Mouse (Mus musculus): Measurements from ENCODE around the gene Fbxo10. TPM values are rescaled to one million over a fixed set of nuclear protein-coding genes. Genes with fewer than 3 reads are reported as not detected.
"Not testable (repeated sequence)": the region's sequence is repeated elsewhere in the genome, so short reads cannot be mapped to it uniquely, and the experiment has no call there.

Gene Fbxo10
- polyA plus RNA-seq, 1 experiment from 2014 or later, result 3.6 TPM

GRCm38 (mm10) chr4:45084895-45085290 lies 489 bp upstream of the Fbxo10 start:
- H3K9me3 ChIP-seq (replicated peaks; ENCODE audit: control insufficient read depth, low read length), result no peaks in the 10 kb centered on the region
- H3K27me3 ChIP-seq (ENCODE audit: control insufficient read depth, insufficient read depth, low read depth, low read length), result no peaks in the 10 kb centered on the region
- H3K4me1 ChIP-seq (ENCODE audit: control insufficient read depth, low read depth, low read length), result peaks cover 25% of the 10 kb centered on the region
- 53% methylated on average over 8 of the region's 8 CpGs for WGBS (ENCODE audit: insufficient replicate concordance)
- no peak for ATAC-seq (ENCODE audit: low read depth)
- H3K4me3 ChIP-seq (ENCODE audit: low read depth, low read length), result peak overlapping the region; percentile 95
- H3K36me3 ChIP-seq (ENCODE audit: control insufficient read depth, insufficient read depth), result no peaks in the 10 kb centered on the region
- H3K9ac ChIP-seq (ENCODE audit: low read depth, low read length), result peak overlapping the region; percentile 48; the same call in 1 of the 2 replicates
- peak overlapping the region; percentile 48; the same call in 1 of the 2 replicates for H3K27ac ChIP-seq (ENCODE audit: low read length)
- peak overlapping the region; percentile 100 for H3K4me2 ChIP-seq (ENCODE audit: low read depth, low read length)

- H3K9ac ChIP-seq (ENCODE audit: low read depth, low read length), result peak overlapping the region; percentile 94
Measured at GRCm38 (mm10) chr4:45083487-45083886, 917 bp downstream of the Fbxo10 start.

GRCm38 (mm10) chr4:45082951-45083350 lies 1.5 kb downstream of the Fbxo10 start:
- no peak for ATAC-seq (ENCODE audit: low read depth)
- H3K9ac ChIP-seq (ENCODE audit: low read depth, low read length), result no peak overlapping the region
- H3K9me3 ChIP-seq (replicated peaks; ENCODE audit: control insufficient read depth, low read length), result 0 out of 2 replicates have a peak, but pooled peaks cover under 1% of the 10 kb centered on the region
- H3K27ac ChIP-seq (ENCODE audit: low read length), result no peak overlapping the region
- no peaks in the 10 kb centered on the region for H3K27me3 ChIP-seq (ENCODE audit: control insufficient read depth, insufficient read depth, low read depth, low read length)
- H3K4me1 ChIP-seq (ENCODE audit: control insufficient read depth, low read depth, low read length), result peaks cover 25% of the 10 kb centered on the region
- peak overlapping the region; percentile 95 for H3K4me3 ChIP-seq (ENCODE audit: low read depth, low read length)
- H3K4me2 ChIP-seq (ENCODE audit: low read depth, low read length), result peak overlapping the region; percentile 100
- H3K36me3 ChIP-seq (ENCODE audit: control insufficient read depth, insufficient read depth), result no peaks in the 10 kb centered on the region
- 71% methylated on average over 9 of the region's 9 CpGs for WGBS (ENCODE audit: insufficient replicate concordance)

More at GRCm38 (mm10) chr4:45083487-45083886, 917 bp downstream of the Fbxo10 start:
- Histone ChIP-seq H3K27me3 (ENCODE audit: control insufficient read depth, insufficient read depth, low read depth, low read length) (no peaks in the 10 kb centered on the region), H3K4me1 (ENCODE audit: control insufficient read depth, low read depth, low read length) (peaks cover 25% of the 10 kb centered on the region), H3K36me3 (ENCODE audit: control insufficient read depth, insufficient read depth) (no peaks in the 10 kb centered on the region), H3K9me3 (replicated peaks; ENCODE audit: control insufficient read depth, low read length) (no peaks in the 10 kb centered on the region), H3K27ac (ENCODE audit: low read length) (no peak overlapping the region), H3K4me3 (ENCODE audit: low read depth, low read length) (peak overlapping the region; percentile 95), H3K4me2 (ENCODE audit: low read depth, low read length) (peak overlapping the region; percentile 100)
- no peak for ATAC-seq (ENCODE audit: low read depth)
- WGBS (ENCODE audit: insufficient replicate concordance), result 7% methylated on average over 8 of the region's 8 CpGs

- not testable (repeated sequence) for H3K27me3 ChIP-seq (ENCODE audit: control insufficient read depth, insufficient read depth, low read depth, low read length); H3K4me2 ChIP-seq (ENCODE audit: low read depth, low read length)
Measured at GRCm38 (mm10) chr4:45081041-45081440, 3.4 kb downstream of the Fbxo10 start.

GRCm38 (mm10) chr4:45073544-45073943 lies 10.9 kb downstream of the Fbxo10 start:
- Histone ChIP-seq H3K27ac (ENCODE audit: low read length) (peak overlapping the region; percentile 13), H3K4me2 (ENCODE audit: low read depth, low read length) (no peak overlapping the region), H3K9ac (ENCODE audit: low read depth, low read length) (no peak overlapping the region), H3K27me3 (ENCODE audit: control insufficient read depth, insufficient read depth, low read depth, low read length) (no peaks in the 10 kb centered on the region), H3K36me3 (ENCODE audit: control insufficient read depth, insufficient read depth) (no peaks in the 10 kb centered on the region), H3K4me1 (ENCODE audit: control insufficient read depth, low read depth, low read length) (peaks cover 35% of the 10 kb centered on the region), H3K4me3 (ENCODE audit: low read depth, low read length) (no peak overlapping the region), H3K9me3 (replicated peaks; ENCODE audit: control insufficient read depth, low read length) (0 out of 2 replicates have a peak, but pooled peaks cover 2% of the 10 kb centered on the region)
- peak; percentile 79 for ATAC-seq (ENCODE audit: low read depth)
- 26% methylated on average over 6 of the region's 6 CpGs for WGBS (ENCODE audit: insufficient replicate concordance)

More at GRCm38 (mm10) chr4:45081041-45081440, 3.4 kb downstream of the Fbxo10 start:
- not testable (repeated sequence) for H3K9ac ChIP-seq (ENCODE audit: low read depth, low read length); H3K27ac ChIP-seq (ENCODE audit: low read length); H3K9me3 ChIP-seq (replicated peaks; ENCODE audit: control insufficient read depth, low read length); H3K4me3 ChIP-seq (ENCODE audit: low read depth, low read length); ATAC-seq (ENCODE audit: low read depth); H3K36me3 ChIP-seq (ENCODE audit: control insufficient read depth, insufficient read depth)
- peaks cover 17% of the 10 kb centered on the region for H3K4me1 ChIP-seq (ENCODE audit: control insufficient read depth, low read depth, low read length)
- 66% methylated on average over 4 of the region's 4 CpGs for WGBS (ENCODE audit: insufficient replicate concordance)

GRCm38 (mm10) chr4:45072261-45072973 lies 12.0 kb downstream of the Fbxo10 start:
- no peaks in the 10 kb centered on the region for H3K9me3 ChIP-seq (replicated peaks; ENCODE audit: control insufficient read depth, low read length)
- no peak overlapping the region for H3K4me3 ChIP-seq (ENCODE audit: low read depth, low read length)
- 74% methylated on average over 15 of the region's 15 CpGs for WGBS (ENCODE audit: insufficient replicate concordance)
- H3K27ac ChIP-seq (ENCODE audit: low read length), result no peak overlapping the region
- no peaks in the 10 kb centered on the region for H3K27me3 ChIP-seq (ENCODE audit: control insufficient read depth, insufficient read depth, low read depth, low read length)
- ATAC-seq (ENCODE audit: low read depth), result no peak
- no peak overlapping the region for H3K9ac ChIP-seq (ENCODE audit: low read depth, low read length)
- H3K36me3 ChIP-seq (ENCODE audit: control insufficient read depth, insufficient read depth), result no peaks in the 10 kb centered on the region
- H3K4me2 ChIP-seq (ENCODE audit: low read depth, low read length), result no peak overlapping the region
- peaks cover 35% of the 10 kb centered on the region for H3K4me1 ChIP-seq (ENCODE audit: control insufficient read depth, low read depth, low read length)

- H3K4me2 ChIP-seq (ENCODE audit: low read depth, low read length), result no peak overlapping the region
- WGBS (ENCODE audit: insufficient replicate concordance), result 62% methylated on average over 4 of the region's 4 CpGs
- ATAC-seq (ENCODE audit: low read depth), result no peak
Measured at GRCm38 (mm10) chr4:45067742-45068141, 16.7 kb downstream of the Fbxo10 start.

GRCm38 (mm10) chr4:45066036-45066730 lies 18.2 kb downstream of the Fbxo10 start:
- H3K27me3 ChIP-seq (ENCODE audit: control insufficient read depth, insufficient read depth, low read depth, low read length), result no peaks in the 10 kb centered on the region
- no peak overlapping the region for H3K4me3 ChIP-seq (ENCODE audit: low read depth, low read length)
- no peak overlapping the region for H3K27ac ChIP-seq (ENCODE audit: low read length)
- WGBS (ENCODE audit: insufficient replicate concordance), result 27% methylated on average over 2 of the region's 2 CpGs
- H3K9me3 ChIP-seq (replicated peaks; ENCODE audit: control insufficient read depth, low read length), result no peaks in the 10 kb centered on the region
- H3K36me3 ChIP-seq (ENCODE audit: control insufficient read depth, insufficient read depth), result peaks cover 2% of the 10 kb centered on the region; the same call in 1 of the 2 replicates
- no peak overlapping the region for H3K9ac ChIP-seq (ENCODE audit: low read depth, low read length)
- peaks cover 6% of the 10 kb centered on the region; the same call in 1 of the 2 replicates for H3K4me1 ChIP-seq (ENCODE audit: control insufficient read depth, low read depth, low read length)
- ATAC-seq (ENCODE audit: low read depth), result no peak
- H3K4me2 ChIP-seq (ENCODE audit: low read depth, low read length), result no peak overlapping the region

More at GRCm38 (mm10) chr4:45067742-45068141, 16.7 kb downstream of the Fbxo10 start:
- no peaks in the 10 kb centered on the region for H3K9me3 ChIP-seq (replicated peaks; ENCODE audit: control insufficient read depth, low read length)
- H3K4me3 ChIP-seq (ENCODE audit: low read depth, low read length), result no peak overlapping the region
- peaks cover 13% of the 10 kb centered on the region; the same call in 1 of the 2 replicates for H3K4me1 ChIP-seq (ENCODE audit: control insufficient read depth, low read depth, low read length)
- no peak overlapping the region for H3K9ac ChIP-seq (ENCODE audit: low read depth, low read length)
- no peak overlapping the region for H3K27ac ChIP-seq (ENCODE audit: low read length)
- H3K36me3 ChIP-seq (ENCODE audit: control insufficient read depth, insufficient read depth), result no peaks in the 10 kb centered on the region
- H3K27me3 ChIP-seq (ENCODE audit: control insufficient read depth, insufficient read depth, low read depth, low read length), result no peaks in the 10 kb centered on the region

- no peak overlapping the region for H3K9ac ChIP-seq (ENCODE audit: low read depth, low read length)
- peaks cover 2% of the 10 kb centered on the region; the same call in 1 of the 2 replicates for H3K36me3 ChIP-seq (ENCODE audit: control insufficient read depth, insufficient read depth)
- H3K4me1 ChIP-seq (ENCODE audit: control insufficient read depth, low read depth, low read length), result peaks cover 2% of the 10 kb centered on the region; the same call in 1 of the 2 replicates
- 63% methylated on average over 2 of the region's 2 CpGs for WGBS (ENCODE audit: insufficient replicate concordance)
- H3K4me2 ChIP-seq (ENCODE audit: low read depth, low read length), result no peak overlapping the region
- H3K27ac ChIP-seq (ENCODE audit: low read length), result no peak overlapping the region
- H3K27me3 ChIP-seq (ENCODE audit: control insufficient read depth, insufficient read depth, low read depth, low read length), result no peaks in the 10 kb centered on the region
- no peaks in the 10 kb centered on the region for H3K9me3 ChIP-seq (replicated peaks; ENCODE audit: control insufficient read depth, low read length)
- H3K4me3 ChIP-seq (ENCODE audit: low read depth, low read length), result no peak overlapping the region
- ATAC-seq (ENCODE audit: low read depth), result no peak
Measured at GRCm38 (mm10) chr4:45064577-45064976, 19.8 kb downstream of the Fbxo10 start.
